Mouse (Mus musculus): Measurements from ENCODE around the gene Gtf2i.
A peak's percentile ranks its signal among the peaks of the same experiment; 100 is the strongest.

Gtf2i gene

GRCm38 (mm10) chr5:134275021-134275420, 39.5 kb downstream of the Gtf2i start:
- DNase-seq = no peak

DNA sequence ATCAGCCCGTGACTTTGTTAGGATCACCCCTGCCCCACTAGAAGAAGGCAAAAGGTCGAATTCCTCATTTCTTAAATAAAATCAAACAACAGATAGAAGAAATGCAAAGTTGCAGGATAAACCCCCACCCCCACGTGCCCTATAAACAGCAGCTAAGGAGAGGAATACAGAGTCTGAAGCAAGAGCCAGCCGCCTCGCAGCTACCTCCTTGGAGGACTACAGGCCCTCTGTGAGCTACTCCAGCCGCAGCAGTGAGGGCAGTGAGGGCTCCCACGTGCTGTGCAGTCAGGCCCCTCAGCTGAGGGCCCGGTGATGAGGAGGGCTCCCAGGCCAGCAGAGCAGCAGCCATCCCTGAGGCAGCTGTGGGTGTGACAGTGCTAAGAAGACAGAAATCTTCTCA, 40.8 kb downstream of the Gtf2i start:
- no peak for DNase-seq

DNA sequence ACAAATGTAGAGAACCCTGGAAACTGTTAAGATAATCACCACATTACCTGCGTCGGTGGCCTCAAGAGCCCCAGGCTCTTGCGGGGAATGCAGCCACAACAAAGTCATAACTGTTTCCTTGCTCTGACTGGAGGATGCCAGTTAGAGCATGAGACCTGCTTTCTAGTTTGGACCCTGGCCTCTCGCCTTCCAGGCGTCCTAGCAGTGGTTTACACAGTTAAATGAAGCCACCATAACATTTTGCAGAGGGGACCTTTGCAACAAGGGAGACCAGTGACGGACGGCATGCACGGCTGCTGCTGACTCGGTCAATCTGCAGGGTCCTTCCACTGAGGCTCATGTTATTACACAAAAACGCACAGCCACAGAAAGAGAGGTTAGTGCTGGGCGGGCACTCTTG, 41.8 kb downstream of the Gtf2i start:
- DNase-seq = no peak

GRCm38 (mm10) chr5:134271421-134271820, 43.1 kb downstream of the Gtf2i start:
- no peak for DNase-seq

- DNase-seq = no peak
Measured at GRCm38 (mm10) chr5:134270566-134270965, 44.0 kb downstream of the Gtf2i start.

DNA sequence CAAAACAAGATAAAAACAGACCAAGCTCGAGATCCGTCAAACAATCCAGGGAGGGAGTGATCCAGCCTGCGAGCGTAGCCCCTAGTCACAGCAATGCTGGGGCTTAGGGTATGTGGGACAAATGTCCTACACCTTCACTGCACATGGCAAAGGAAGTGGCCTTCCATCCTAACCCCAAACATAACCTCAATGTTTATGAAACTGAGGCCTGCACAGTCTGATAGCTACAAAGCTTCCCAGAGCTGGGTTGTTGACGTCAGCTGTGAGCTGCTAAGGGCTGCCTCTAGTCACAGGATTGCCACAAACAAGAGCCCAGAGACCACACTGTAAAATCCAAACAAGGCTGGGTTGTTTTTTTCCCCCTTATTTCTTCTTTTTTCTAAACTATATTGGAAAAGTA, 44.8 kb downstream of the Gtf2i start:
- no peak for DNase-seq

DNA sequence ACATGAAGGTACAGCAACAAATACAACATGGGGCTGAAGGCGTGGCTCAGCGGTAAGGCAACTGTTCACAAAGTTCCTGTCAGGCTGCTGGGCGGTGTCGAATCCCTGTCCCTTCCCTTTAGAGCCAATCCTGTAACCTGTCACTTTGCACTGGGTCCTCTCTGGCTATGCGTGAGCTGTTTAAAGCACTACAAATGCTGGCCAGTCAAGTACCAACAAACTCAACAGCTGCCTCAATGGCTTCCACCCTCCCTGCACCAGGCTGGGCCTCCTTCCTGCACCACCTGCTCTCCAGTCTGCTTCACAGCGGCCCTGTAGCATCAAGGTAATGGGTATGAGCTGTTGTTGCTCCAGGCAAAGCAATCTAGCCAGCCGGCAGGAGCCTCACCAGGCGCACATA, 45.8 kb downstream of the Gtf2i start:
- DNase-seq = no peak

DNA sequence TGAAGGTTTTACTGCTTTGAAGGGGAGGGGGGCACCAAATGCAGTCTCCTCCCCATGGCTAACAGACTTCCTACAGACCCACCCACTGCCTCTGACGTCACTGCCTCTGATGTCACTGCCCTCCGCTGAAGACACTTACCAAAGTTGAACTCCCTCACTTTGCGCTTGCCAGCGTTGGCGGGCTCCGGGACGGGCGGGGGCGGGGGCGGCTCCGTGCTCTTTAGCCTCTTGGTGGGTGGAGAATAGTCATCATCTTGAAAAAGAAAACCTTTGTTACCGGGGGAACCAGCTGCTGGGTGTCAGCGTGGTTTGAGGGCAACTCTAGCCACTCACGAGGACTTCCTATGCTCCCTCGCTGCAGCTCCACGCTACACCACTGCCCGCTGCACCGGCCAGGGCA, 48.2 kb downstream of the Gtf2i start:
- DNase-seq = no peak

- no peak for DNase-seq
Measured at GRCm38 (mm10) chr5:134265890-134266289, 48.7 kb downstream of the Gtf2i start.

DNA sequence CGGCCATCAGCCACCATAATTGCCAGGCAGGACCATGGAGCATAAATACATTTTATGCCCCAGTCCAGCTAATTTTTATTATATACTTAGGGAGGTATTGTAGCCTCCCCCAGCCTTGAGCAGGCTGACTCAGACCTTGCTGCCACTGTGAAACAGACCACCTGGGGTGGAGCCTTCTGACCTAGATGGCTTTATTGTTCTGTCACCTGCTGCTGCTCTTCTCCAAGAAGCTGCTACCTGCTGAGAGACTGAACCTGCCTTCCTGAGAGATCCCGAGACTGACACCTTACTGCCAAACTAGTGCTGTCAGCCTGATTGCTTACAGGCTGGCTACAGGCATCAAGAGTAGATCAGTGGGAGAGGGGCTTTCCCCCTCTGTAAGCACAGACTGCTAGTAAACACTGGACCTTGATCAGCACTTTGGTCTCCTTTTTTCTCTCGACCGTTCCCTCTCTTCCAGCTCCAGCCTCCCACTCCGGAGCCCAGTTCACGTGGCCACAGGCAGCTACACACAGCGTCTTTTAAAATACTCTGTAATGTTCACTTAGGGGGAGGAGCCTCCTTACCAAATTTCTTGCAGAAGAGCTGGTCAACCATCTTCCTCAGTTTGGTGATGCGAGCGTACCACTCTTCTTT, 54.4 kb downstream of the Gtf2i start:
- peak; percentile 40 for DNase-seq

GRCm38 (mm10) chr5:134258934-134259333, 55.6 kb downstream of the Gtf2i start:
- DNase-seq = no peak

- no peak for DNase-seq
Measured at GRCm38 (mm10) chr5:134258395-134258794, 56.2 kb downstream of the Gtf2i start.

- DNase-seq = no peak
Measured at GRCm38 (mm10) chr5:134257349-134258031, 57.1 kb downstream of the Gtf2i start.

DNA sequence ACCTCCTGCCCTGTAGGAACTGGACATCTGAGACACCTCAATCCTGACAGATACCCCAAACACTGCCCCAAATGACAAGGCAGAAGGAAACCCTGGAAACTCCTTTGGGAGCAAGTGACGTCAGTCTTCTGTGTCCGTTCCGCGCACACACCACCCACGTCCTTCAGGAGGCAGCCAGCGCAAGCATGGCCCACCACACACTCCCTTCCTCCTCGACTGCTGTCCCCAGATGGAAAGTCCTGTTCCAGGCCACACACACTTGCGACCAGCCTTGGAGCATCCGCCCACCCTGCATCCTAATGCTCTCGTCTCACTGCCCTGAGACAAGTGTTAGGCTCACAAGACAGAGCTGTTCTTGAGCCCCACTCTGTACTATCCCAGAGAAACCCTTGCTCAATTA, 59.3 kb downstream of the Gtf2i start:
- no peak for DNase-seq

DNA sequence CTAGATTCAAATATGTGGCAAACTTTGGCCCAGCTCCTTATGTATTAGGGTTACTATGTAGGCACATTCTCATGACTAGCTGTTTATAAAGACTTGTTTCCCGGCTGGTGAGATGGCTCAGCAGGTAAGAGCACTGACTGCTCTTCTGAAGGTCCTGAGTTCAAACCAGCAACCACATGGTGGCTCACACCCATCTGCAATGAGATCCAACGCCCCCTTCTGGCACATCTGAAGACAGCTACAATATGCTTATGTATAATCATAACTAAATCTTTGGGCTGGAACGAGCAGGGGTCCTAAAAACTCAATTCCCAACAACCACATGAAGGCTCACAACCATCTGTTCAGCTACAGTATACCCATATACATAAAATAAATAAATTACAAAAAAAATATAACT, 60.8 kb downstream of the Gtf2i start:
- no peak for DNase-seq

- DNase-seq = no peak
Measured at GRCm38 (mm10) chr5:134251083-134251482, 63.5 kb downstream of the Gtf2i start.

- no peak for DNase-seq
Measured at GRCm38 (mm10) chr5:134250601-134251000, 64.0 kb downstream of the Gtf2i start.

- no peak for DNase-seq
Measured at GRCm38 (mm10) chr5:134249245-134249649, 65.3 kb downstream of the Gtf2i start.

GRCm38 (mm10) chr5:134248608-134249244, 65.8 kb downstream of the Gtf2i start:
- DNase-seq = no peak

DNA sequence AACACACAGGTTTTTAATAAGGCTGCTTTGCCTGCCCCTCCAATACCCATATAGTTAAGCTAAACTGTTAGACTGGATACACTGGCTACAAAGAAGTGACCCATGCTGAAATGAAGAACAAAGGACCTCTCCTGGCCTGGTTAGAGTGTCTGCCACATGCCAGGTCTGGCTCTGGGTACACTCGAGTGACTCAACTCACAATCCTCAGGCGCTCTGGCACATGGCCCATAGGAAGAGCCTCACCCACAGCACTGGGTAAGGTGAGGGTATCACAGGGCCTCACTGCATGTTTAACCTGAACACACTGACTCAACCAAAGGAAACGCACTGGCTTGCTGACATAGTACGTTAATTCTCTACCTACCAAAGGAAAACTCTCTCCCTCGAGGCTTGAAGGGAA, 68.4 kb downstream of the Gtf2i start:
- DNase-seq = no peak

GRCm38 (mm10) chr5:134244890-134245289, 69.7 kb downstream of the Gtf2i start:
- no peak for DNase-seq

GRCm38 (mm10) chr5:134243661-134244436, 70.7 kb downstream of the Gtf2i start:
- no peak for DNase-seq

GRCm38 (mm10) chr5:134241831-134242230, 72.7 kb downstream of the Gtf2i start:
- DNase-seq = no peak

Data from cerebellum, adult 11-12 months (tissue).